Mouse (Mus musculus) C2C12 (cell line): ENCODE measurements around the gene Rbm15.

Experiments used
- CEBPB ChIP-seq: IDR thresholded peaks from one replicate; pipeline ENCODE4 v1.6.1; 2011; ENCODE audit warnings: low read depth, mild to moderate bottlenecking, control low read depth, moderate library complexity
- CTCF ChIP-seq: IDR thresholded peaks from one replicate; pipeline ENCODE4 v1.5.1; 2011; ENCODE audit not compliant: control insufficient read depth, insufficient read depth, insufficient read length
- FOSL1 ChIP-seq: IDR thresholded peaks from one replicate; pipeline ENCODE4 v1.8.0; 2011; ENCODE audit warnings: mild to moderate bottlenecking, low read length; ENCODE audit not compliant: poor library complexity, insufficient read depth, severe bottlenecking
- MAX ChIP-seq: IDR thresholded peaks from one replicate; pipeline ENCODE4 v1.6.1; 2011; ENCODE audit warnings: mild to moderate bottlenecking, control low read depth
- MYOD1 ChIP-seq: IDR thresholded peaks from one replicate; pipeline ENCODE4 v1.6.1; 2011; ENCODE audit warnings: low read depth; ENCODE audit not compliant: control insufficient read depth, insufficient read length
- MYOG ChIP-seq: IDR thresholded peaks from one replicate; pipeline ENCODE4 v1.6.1; 2011; ENCODE audit not compliant: control insufficient read depth, insufficient read length; ENCODE audit errors: extremely low read depth
- USF1 ChIP-seq: IDR thresholded peaks from one replicate; pipeline ENCODE4 v1.6.1; 2011; ENCODE audit warnings: low read depth, mild to moderate bottlenecking, control low read depth, moderate library complexity

GRCm38 (mm10) chr3:107330503-107331424 lies 2.7 kb downstream of the Rbm15 start:
- TF ChIP-seq USF1 (no peak), CTCF (no peak), MAX (no peak), MYOD1 (no peak), MYOG (no peak), CEBPB (no peak), FOSL1 (no peak)
